Mouse (Mus musculus) ovary, postnatal 14 days (tissue): ENCODE measurements around the gene Pla2g2e.
"Not testable (repeated sequence)": the region's sequence is repeated elsewhere in the genome, so short reads cannot be mapped to it uniquely, and the experiment has no call there.

Experiments used
- DNase-seq: peaks from one replicate; pipeline ENCODE4 v3.0.0; 2022; ENCODE audit warnings: low spot score

Gene Pla2g2e

DNA sequence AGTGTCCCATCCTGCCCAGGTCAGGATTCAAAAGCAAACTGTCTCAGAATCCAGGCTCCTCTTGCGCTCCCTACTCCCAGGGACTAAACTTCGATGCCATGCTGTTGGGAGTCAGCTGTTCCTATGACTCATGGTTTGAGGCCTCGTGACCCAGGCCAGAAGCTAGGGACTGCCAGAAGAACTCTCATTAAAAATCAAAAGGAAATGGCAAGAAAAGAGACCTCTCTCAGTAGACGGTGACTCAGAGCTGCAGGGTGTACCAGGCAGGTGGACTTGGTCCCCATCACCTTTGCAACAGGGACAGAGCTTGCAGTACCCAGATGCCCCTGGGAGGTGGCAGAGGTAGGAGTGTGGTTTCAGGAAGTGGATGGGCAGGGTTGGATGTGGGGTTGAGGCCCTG lies at the start of gene Pla2g2e:
Gene Pla2g2e (plus strand): TSS at position 212 of the 400 bp plus-strand sequence.
- DNase-seq, result no peak

DNA sequence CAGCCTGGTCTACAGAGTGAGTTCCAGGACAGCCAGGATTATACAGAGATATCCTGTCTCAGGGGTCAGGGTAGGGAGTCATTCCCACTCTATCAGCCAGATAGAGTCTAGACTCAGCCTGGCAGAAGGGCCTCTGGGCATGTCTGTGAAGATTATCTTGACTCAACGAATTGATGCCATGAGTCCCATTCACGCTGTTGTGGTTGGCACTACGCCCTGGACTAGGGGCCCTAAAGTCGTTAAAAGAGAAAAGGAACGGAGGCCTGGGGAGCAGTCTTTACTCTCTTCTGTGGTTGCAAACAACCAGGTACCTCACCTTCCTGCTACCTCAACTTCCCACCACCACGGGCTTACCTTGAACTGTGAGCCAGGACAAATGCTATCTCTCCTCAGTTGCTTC lies 37.9 kb upstream of the Pla2g2e start:
- no peak for DNase-seq

DNA sequence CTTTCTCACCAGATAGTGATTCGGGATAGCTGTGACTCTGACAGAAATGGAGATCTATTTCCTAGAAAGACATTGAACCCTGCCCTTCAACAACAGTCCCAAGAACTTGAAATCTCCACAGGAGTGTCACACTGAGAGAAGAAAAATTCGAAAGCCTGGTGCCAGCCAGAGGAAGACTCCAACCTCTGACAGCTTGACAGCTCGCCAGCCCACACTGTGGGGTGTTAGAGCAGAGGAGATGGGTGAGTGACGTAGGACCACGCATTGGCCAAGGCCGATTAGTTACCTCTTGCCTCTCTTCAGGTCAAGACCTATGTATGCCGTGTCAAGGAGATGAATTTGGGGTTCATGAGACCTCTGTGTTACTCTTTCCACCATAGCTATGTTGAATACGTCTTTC lies 37.0 kb upstream of the Pla2g2e start:
- DNase-seq, result no peak

DNA sequence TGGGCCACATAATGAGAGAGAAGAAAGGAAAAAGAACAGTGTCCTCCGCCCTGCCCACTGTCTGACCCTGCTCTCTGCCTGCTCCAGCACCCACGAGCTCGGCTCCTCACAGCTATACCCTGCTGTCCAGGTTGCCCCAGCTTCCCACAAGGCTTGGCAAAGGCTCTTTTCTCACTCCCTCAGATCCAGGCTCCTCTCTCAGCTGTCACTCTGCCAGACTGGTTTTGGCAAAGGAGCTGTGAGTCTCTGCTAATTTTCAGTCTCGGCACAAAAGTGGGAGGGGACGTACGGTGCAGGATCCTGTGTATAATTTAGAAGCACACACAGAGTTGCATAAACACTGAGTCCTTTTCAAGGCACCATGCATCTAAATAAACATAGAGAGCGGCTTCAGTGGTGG lies 36.4 kb upstream of the Pla2g2e start:
- DNase-seq, result no peak

DNA sequence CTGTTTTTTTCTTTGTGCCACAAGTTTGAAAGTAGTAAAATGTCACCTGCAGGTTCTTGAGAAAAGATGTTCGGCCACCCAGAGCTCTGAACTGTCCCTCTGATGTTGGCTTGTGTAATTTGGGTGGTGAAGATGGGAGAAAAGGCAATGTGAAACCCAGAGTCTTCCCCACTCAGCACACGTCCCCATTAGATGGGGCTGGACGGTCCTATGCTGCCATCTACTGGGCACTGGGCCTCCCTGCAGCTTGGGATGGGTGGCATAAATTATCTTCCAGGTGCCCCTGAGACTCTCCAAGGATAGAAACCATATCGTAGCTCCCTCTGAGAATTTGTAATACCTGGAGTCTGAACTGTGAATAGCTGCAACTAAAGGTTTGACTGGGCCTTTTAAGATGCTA lies 26.3 kb upstream of the Pla2g2e start:
- peak; percentile 78 for DNase-seq

DNA sequence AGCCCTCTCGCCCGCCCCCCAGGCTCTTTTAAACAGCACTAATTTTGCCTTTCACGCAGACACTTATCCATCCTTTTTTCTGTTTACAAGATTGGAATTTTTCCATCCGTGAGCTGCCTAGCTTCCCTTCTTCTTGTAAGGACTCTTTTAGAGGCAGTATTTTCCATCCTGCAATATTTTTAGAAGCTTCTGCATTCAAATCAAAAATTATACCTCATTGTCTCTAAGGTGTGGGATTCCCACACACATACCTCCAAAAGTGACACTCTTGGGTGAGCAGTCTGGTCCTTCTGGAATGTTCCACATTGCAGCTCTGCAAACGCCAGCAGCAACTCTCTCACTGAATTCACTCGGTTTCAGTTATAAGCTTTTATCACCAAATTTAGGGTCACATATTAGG lies 24.8 kb upstream of the Pla2g2e start:
- no peak for DNase-seq

DNA sequence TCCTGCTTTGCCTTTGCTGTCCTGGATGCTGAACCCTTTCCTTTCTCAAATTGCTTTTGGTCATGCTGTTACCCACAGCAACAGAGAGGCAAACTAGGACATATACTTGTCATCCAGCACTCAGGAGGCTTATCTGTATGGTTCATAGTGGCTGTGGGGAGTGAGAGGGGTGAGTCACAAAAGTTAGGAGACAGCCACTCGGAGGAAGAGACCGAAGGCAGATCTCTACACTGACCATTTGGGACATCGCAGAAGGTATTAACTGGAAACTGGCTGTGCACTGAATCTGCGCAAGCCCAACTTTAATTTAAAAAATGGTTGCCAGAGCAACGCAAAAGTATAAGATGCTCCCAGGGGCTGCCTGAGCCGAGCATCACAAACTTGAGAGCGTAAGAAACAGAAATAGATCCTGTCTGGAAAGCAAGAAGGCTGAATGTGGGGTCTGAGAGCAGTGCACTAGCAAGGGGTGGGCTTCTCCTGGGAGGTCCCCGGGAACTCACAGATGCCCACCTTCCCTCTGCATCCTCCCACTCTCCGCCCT lies 22.6 kb upstream of the Pla2g2e start:
- DNase-seq, result no peak

DNA sequence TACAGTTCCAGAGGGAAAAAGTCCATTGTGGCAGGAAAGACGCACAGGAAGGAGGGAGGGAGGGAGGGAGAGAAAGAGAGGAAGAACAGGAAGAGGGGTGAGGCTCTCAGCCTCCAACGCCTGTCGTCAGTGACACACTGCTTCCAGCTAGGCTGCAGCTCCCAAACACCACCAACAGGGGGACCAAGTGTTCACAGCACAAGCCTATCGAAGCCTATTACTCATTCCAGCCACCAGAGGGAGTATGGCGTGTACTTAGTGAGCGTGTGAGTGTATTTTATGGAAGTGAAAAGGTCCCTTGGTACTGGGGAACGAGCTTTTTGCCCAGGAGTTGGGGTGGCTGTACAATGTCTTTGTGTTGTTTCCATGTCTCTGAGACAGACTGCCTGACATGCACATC lies 21.3 kb upstream of the Pla2g2e start:
- DNase-seq, result peak; percentile 58

DNA sequence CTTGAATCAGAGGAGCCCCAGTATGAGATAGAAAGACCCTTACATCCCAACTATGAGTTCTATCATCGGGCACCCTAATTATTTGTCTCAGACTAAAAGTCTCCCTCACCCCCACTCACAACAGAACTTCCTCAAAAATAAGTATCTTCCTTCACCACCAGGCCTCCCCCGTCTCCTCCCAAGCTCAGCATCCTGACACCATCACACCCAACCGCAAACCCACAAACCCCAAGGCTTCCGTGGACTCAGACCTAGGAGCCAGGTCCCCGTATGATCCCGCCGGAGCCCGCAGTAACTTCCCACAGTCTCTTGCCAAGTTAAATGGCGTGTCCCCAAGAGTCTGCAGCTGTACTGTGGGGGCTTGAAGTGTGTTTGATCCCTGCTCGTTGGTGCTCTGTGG lies 20.2 kb upstream of the Pla2g2e start:
- no peak for DNase-seq

DNA sequence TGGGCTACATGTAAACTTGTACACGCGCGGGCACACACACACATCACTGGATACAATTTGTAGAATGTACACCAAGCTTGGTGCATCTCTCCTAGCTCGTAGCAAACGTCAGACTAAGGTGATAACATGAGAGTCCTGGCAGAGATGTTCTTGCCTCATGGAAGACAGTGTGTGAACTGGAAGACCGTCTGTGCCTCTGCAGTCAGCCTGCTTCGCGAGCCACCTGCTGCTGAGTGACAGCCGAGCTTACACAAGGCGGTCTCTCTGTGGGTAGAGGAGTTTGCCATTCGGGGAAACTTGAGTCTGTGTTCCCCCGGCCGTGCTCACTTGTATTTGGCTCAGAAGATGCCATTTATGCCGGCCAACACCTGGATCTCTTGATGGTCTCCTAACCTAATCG lies 19.3 kb upstream of the Pla2g2e start:
- no peak for DNase-seq

DNA sequence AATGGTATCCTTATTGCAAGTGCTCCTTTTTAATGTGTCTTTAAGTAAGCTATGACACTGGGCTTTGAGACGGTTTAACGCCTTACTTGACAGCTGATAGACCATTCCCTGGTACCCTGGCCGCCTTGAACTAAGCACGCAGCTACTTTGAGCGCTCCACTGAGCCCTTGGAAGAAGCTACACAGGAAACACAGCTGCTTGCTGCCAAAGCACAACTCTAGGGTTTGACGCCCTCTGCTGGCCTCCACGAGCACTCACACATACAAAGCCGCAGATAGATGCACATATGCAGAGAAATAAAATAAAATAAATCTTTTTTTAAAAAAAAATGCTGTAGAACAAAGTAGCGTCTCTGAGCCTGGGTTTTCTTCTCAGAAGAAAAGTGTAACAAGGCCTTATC lies 18.5 kb upstream of the Pla2g2e start:
- DNase-seq, result no peak

DNA sequence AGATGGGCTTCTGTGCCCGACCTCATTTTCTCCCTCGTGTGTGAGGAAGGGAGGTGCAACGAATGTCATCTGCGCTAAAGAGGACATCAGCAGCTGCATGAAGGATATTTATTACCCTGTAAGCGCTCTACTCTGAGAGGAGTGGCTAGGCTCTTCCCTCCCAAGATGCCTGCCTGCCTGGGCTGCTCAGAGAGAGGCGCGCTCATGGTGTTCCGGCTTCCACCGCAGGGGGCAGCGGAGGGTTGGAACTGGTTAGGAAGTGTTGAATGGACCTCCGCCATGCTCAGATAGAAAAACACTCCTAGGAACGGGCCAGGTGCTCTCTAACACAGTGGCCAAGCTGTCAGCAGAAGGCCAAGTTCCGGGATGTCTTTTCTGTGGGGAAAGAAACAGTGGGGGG lies 18.0 kb upstream of the Pla2g2e start:
- peak; percentile 75 for DNase-seq

DNA sequence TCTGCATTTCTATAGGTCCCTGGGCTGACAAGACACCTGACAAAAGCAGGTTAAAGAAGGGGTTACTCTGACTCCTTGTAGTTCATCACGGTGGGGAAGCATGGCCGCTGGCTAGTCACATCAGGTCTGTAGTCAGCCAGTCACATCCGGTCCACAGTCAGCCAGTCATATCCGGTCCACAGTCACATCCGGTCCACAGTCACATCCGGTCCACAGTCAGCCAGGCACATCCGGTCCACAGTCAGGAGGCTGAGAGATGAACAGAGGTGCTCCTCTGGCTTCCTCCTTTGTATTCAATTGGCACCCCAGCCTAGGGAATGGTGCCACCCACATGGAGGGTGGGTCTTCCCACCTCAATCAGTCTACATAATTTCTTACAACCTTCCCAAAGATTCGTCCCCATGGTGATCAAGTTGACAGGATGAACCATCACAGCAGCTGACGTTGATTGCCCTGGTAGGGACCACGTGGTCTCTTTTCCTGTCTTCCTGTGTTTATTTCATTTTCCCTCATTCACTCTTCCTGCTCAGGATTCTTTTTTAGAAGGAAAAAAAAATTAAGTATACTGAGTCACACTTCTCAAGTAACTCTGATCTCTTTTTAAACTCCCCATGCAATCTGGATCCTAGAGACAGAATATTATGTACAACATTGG lies 14.3 kb upstream of the Pla2g2e start, which contains the start of gene Pla2g5:
Gene Pla2g5 (minus strand): TSS at position 139 of the 655 bp plus-strand sequence.
- no peak for DNase-seq

DNA sequence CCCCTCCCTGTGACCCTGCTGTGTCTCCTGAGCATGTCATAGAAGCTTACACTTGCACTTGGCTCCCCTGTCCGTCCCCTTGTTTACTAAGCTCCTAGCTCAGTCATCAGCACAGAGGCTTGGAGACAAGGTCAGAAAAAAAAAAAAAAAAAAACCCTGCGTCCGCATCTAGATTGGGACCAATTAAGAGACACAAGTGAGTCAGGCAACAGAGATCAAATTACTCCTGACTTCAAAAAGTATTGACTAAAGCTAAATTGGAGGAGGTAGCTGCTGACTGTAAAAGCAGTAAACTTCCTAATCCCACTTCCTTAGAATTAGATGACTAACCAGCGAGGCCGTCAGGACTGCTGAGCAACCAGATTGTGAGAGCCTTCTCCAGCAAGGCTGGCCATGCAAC lies 12.7 kb upstream of the Pla2g2e start:
- DNase-seq, result no peak

DNA sequence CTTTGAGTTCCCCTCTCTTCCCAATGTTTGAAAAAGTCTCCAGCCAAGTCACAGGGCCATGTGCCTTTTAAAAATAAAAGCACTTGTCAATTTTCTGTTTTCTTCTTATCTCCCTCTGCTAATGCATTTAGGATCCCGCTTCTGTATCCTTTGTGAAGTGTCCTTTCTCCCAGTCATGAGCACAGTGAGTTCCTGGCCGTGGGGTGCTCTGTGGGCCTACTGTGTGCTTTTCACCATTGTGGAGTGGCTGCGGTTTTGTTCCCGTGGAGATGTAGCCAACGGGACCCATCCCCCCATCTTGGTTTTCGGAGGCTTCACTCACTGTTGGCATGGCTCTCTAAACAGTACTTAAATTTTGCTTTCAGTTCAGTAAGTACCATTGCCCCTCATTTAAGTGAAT lies 11.8 kb upstream of the Pla2g2e start:
- DNase-seq, result no peak

DNA sequence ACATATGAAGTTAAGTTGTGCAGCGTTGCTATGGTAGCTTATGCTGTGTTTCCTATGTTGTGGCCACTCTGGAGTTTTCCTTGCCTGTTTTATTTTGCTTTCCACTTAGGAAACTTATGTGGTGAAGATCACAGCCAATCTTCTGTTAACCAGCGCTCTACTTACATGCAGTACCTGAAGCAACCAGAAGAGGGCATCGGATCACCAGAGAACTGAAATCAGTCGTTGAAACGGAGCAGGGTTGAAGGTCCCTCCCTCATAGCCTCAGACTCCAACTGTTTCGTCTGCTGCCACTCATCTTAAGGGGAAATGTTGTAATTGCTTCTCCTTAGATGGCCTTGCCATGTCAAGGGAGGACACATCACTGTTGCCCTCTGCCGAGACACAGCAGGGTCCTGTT lies 11.3 kb upstream of the Pla2g2e start:
- DNase-seq, result peak; percentile 84

DNA sequence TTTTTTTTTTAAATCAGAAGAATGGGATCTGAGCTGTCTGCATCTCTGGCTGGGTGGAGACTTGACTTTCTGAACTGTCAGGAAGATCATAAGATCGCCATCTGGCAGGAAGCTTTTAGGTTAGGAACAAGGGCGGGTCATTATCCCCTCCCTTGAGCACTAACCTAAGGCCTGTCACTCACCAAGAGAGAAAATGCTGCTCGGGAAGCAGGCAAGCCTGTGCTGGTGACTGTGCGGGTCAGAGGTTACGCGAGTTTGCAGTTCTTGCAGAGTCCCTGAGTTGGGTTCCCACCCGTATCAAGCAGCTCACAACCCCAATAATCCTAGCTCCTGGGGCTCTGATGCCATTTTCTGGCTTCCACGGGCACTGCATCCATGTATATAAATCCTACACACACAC lies 9.1 kb upstream of the Pla2g2e start:
- no peak for DNase-seq

DNA sequence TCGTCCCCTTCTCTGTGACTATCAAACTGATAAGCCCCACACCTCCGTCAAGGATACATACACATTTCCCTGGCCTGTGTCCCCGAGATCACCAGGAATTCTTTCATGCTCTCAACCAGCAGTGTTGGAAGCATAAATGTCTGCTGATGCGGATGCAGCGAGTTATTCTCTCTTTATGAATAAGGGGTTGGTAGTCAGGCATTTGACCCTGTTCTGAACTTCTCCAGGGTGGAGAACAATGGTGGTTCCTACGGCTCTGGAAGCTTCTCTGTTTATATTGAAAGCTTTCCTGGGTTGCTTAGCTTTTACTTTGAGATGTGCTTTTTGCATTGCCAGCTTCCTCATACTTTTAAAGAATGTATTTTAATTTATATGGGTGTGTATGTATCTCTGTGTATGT lies 3.9 kb upstream of the Pla2g2e start, which contains the start of gene Gm13030:
Gene Gm13030 (minus strand): TSS at position 101 of the 400 bp plus-strand sequence.
- DNase-seq, result no peak

DNA sequence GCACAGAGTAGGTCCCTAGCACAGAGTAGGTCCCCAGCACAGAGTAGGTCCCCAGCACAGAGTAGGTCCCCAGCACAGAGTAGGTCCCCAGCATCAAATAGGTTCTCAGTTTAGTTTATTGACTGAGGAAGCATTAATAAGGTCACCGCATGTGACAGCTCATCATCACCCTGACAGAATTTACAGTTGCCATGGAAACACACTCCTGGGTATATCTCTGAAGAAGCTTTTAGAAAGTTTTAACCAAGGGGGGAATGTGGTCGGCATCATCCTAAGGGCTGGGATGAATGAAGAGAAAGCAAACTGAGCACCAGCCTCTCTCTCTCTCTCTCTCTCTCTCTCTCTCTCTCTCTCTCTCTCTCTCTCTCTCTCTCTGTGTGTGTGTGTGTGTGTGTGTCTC lies 2.5 kb upstream of the Pla2g2e start:
- DNase-seq, result not testable (repeated sequence)

DNA sequence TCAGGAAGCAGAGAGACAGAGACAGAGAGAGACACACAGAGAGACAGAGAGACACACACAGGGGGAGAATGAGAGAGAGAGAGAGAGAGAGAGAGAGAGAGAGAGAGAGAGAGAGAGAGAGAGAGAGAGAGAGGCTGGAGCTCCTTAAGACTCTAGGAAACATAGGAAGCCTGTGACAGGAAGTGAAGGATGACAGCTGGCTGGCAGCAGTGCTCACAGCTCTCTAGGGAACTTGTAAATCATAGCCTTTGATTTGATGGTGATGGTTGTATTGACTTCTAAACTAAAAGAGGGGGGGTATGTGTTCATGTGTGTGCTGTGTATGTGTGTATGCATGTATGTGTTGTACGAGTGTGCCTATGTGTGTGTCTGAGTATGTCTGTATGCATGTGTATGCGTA lies 1.8 kb upstream of the Pla2g2e start:
- no peak for DNase-seq

DNA sequence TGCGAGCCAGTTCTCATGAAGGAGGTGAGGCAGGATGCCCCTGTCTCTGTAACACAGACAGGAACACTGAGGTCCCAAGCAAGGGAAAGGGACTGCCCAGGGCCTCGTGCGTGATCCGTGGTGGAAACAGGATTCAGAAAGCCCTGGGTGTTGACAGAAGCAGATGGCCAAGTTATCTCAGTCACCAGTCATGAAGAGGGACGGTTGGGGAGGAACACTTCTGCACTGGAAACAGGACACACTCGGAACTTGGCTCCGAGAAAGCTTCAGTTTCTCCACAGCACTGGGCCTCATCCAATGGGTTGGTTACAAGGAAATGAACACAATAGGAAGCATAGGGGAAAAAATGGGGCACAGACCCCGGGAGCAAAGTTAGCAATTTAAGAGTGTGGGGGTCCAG lies 1.0 kb downstream of the Pla2g2e start:
- DNase-seq, result no peak

DNA sequence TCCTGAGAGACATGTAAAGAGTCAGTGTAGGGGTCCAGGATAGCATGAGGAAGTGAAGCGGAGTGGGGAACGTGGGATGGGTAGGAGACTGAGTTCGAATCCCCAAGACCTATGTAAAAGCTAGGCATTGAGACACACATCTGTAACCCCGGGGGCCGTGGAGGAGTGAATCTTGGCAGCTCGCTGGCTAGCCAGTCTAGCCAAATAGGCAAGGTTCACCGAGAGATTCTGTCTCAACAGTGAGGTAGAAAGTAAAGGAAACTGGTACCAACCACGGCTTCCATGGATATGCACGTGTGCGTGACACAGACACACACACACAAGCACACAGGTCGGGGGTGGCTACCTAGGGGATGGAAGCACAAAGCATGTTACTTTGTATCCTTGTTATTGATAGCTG lies 2.1 kb downstream of the Pla2g2e start:
- DNase-seq, result no peak

DNA sequence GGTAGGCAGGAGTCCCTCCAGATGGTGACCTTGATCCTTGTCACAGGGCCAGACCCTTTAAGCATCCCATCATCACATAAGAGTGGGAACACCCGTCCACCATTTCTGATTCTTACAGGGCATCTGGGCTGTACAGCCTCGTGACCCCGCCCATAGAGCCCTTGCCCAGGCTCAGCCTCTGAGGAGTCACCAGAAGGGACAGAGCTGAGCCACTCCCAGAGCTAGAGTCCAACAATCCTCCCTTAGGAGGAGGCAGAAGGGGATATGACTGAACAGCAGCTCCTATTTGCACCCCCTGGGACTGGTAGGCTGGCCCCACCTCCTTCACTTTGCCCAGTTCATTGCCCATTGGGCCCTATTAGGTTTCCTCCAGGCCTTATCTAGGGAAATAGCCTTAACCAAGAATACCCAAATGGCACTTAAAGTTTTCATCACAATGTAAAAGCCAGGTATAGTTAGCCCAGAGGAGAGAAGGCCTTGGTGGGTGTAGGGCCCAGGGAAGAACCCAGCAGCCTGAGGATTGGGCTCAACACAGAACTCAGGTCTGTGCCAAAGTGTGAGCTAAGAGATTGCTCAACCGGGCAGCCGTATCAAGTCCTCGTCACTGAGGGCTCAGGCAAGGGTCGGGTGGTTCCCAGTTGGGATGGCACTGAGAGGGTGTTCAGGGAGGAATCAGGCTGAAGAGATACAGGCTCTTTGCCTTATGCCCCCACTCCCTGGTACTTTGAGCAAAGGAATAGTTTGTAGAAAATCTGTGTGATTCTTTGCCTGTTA lies 3.3 kb downstream of the Pla2g2e start:
- no peak for DNase-seq
